Mouse (Mus musculus): Measurements from ENCODE around the gene Irf2bpl.

DNA sequence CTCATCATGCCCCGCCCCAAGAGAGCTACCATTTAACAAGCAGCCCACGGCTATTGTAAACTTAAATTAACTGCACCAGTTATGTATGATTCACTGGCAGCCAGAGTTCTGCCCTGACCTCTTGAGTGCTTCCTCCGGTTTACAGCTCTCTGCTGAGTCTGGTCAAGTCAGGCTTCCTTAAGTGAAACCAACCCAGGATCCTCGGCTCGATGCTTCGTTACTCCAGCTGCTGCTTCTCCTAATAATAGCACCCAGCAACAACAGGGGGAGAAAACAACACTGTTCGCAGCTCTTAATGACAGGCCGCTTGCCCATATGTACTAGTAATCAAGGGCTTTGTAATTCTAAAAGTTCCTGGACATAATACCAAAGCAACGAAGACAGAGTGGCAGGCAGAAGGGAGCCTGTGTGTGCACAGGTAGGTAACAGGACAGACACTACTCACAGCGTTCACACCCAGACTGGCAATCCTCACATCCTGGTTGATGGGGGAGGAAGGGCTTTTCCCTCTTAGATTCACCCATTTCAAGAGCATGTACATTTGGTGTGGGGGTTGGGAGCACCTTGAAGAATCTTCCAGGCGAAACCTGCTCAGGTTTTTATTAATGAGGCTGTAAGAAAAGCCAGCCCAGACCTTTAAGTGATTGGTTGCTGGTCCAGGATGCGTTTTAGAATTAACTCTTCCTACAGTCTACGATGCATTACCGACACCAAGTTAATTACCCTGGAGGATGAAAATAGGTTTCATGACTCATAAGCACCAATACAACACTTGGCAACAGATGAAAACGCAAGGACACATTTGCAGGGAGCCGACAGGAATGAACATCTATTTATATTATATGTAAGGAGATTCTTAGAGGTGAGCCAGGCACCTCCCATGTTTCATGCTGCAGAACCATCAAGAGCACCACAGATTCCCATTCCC lies 5.9 kb downstream of the Irf2bpl start:
- TF ChIP-seq POLR2A (IDR thresholded peaks at IDR 0.05; ENCODE audit: extremely low read depth, insufficient read depth, low read length) (no peak), CTCF (IDR thresholded peaks at IDR 0.05; ENCODE audit: low read depth, low read length) (no peak)
